Mouse (Mus musculus) liver, adult (tissue): ENCODE measurements around the gene Sclt1.
A peak's percentile ranks its signal among the peaks of the same experiment; 100 is the strongest.

Experiments
- GATA4 ChIP-seq: IDR thresholded peaks from 2 replicates; pipeline ENCODE4 v1.6.1; 2014; ENCODE audit warnings: mild to moderate bottlenecking, low read length; ENCODE audit not compliant: insufficient replicate concordance

Sclt1 gene

GRCm38 (mm10) chr3:41742278-41742934 is at the start of gene Sclt1, which contains the start of gene D3Ertd751e:
TSS of gene Sclt1 (minus strand) at chr3:41742514.
TSS of gene D3Ertd751e (plus strand) at chr3:41742611.
- no peak; the same call in 1 of the 2 replicates for TF ChIP-seq GATA4

- TF ChIP-seq GATA4, result no peak
Observed at GRCm38 (mm10) chr3:41762091-41762490, 19.8 kb upstream of the Sclt1 start.

- TF ChIP-seq GATA4, result no peak
Observed at GRCm38 (mm10) chr3:41754556-41754955, 12.2 kb upstream of the Sclt1 start.

GRCm38 (mm10) chr3:41743436-41743835 is 1.1 kb upstream of the Sclt1 start:
- no peak for TF ChIP-seq GATA4

- TF ChIP-seq GATA4, result no peak
Observed at GRCm38 (mm10) chr3:41741601-41742277, 575 bp downstream of the Sclt1 start.

GRCm38 (mm10) chr3:41695681-41696080 is 46.6 kb downstream of the Sclt1 start:
- no peak for TF ChIP-seq GATA4

- no peak for TF ChIP-seq GATA4
Observed at GRCm38 (mm10) chr3:41692440-41693142, 49.7 kb downstream of the Sclt1 start.

GRCm38 (mm10) chr3:41686396-41686795 is 55.9 kb downstream of the Sclt1 start:
- no peak for TF ChIP-seq GATA4

GRCm38 (mm10) chr3:41682084-41682483 is 60.2 kb downstream of the Sclt1 start:
- TF ChIP-seq GATA4, result no peak

- no peak for TF ChIP-seq GATA4
Observed at GRCm38 (mm10) chr3:41676648-41677047, 65.7 kb downstream of the Sclt1 start.

- TF ChIP-seq GATA4, result no peak
Observed at GRCm38 (mm10) chr3:41674778-41675177, 67.5 kb downstream of the Sclt1 start.

GRCm38 (mm10) chr3:41655642-41656041 is 86.7 kb downstream of the Sclt1 start:
- no peak for TF ChIP-seq GATA4

GRCm38 (mm10) chr3:41620971-41621370 is 121.3 kb downstream of the Sclt1 start:
- no peak for TF ChIP-seq GATA4

GRCm38 (mm10) chr3:41618488-41618887 is 123.8 kb downstream of the Sclt1 start:
- TF ChIP-seq GATA4, result peak; percentile 51; the same call in 1 of the 2 replicates

GRCm38 (mm10) chr3:41618036-41618435 is 124.3 kb downstream of the Sclt1 start:
- no peak for TF ChIP-seq GATA4

- no peak for TF ChIP-seq GATA4
Observed at GRCm38 (mm10) chr3:41614230-41614985, 127.9 kb downstream of the Sclt1 start.

- no peak for TF ChIP-seq GATA4
Observed at GRCm38 (mm10) chr3:41613706-41614105, 128.6 kb downstream of the Sclt1 start.
